In the genomic region with DNA sequence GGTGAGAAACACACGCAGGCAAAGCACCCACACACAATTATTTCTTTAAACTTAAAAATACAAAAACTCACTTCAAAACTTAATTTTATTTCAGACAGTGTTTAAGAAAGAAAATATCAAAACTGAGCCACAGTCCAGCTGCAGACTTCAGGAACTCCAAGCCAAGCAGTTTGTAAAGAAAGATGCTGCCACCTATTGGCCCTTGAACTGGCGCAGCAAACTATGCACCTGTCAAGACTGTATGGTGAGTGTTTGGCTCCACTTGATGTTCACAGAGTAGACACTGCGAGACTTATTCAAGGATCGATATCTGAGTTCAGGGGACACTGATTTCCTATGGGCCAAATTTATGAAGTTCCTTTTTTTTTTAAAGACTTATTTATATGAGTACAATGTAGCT, we compare ENCODE assay signal across 15 mouse cellular contexts. TPM values are rescaled to one million over a fixed set of nuclear protein-coding genes. Genes with fewer than 3 reads are reported as not detected.
DNase-seq lines count a peak whose midpoint lies in the region; ATAC-seq and TF ChIP-seq lines count a peak whose summit lies in the region.
"Had no signal": no experiment of that assay in that cellular context is flagged by ENCODE, and none has a peak within 500 bp of the region (broad histone marks: within the 10 kb centered on the region; RNA-seq: fewer than 3 reads in every experiment).

No protein-coding gene starts in this region.

- no peak for TF ChIP-seq POLR2A in heart, adult 2 months (IDR thresholded peaks at IDR 0.05; ENCODE audit: insufficient read depth, low read depth, low read length)

- H3K27ac ChIP-seq in heart, adult 2 months: no peak overlapping the region
- H3K27ac ChIP-seq in liver, postnatal 0 days (ENCODE audit: low read depth): no peak overlapping the region
- no peak overlapping the region for H3K27ac ChIP-seq in liver, embryonic 11.5 days (ENCODE audit: low read depth, low read length)
- H3K27ac ChIP-seq: embryonic facial prominence, embryonic 12.5 days; forebrain, embryonic 13.5 days; lung, embryonic 15.5 days had no signal

- no peak overlapping the region for H3K4me2 ChIP-seq in liver, postnatal 0 days (ENCODE audit: low read depth, low read length)
- no peak overlapping the region for H3K4me2 ChIP-seq in liver, embryonic 11.5 days
- H3K4me2 ChIP-seq: embryonic facial prominence, embryonic 12.5 days; forebrain, embryonic 13.5 days; lung, embryonic 15.5 days had no signal

- H3K9me3 ChIP-seq in liver, postnatal 0 days (ENCODE audit: low read length): no peaks in the 10 kb centered on the region
- H3K9me3 ChIP-seq in liver, embryonic 11.5 days (ENCODE audit: control insufficient read depth, low read length): no peaks in the 10 kb centered on the region
- H3K9me3 ChIP-seq: embryonic facial prominence, embryonic 12.5 days; forebrain, embryonic 13.5 days; lung, embryonic 15.5 days had no signal

- no peak overlapping the region for H3K4me3 ChIP-seq in heart, adult 2 months
- H3K4me3 ChIP-seq in liver, postnatal 0 days (ENCODE audit: low read depth, low read length): no peak overlapping the region
- H3K4me3 ChIP-seq in liver, embryonic 11.5 days (ENCODE audit: low read depth, low read length): no peak overlapping the region
- H3K4me3 ChIP-seq: embryonic facial prominence, embryonic 12.5 days; forebrain, embryonic 13.5 days; lung, embryonic 15.5 days had no signal

- no peaks in the 10 kb centered on the region for H3K27me3 ChIP-seq in heart, adult 2 months (ENCODE audit: control insufficient read depth, insufficient read depth, low read length)
- H3K27me3 ChIP-seq in liver, postnatal 0 days (ENCODE audit: insufficient read depth, low read length): no peaks in the 10 kb centered on the region
- no peaks in the 10 kb centered on the region for H3K27me3 ChIP-seq in liver, embryonic 11.5 days (replicated peaks; ENCODE audit: control insufficient read depth, insufficient read depth, low read length)
- H3K27me3 ChIP-seq: embryonic facial prominence, embryonic 12.5 days; forebrain, embryonic 13.5 days; lung, embryonic 15.5 days had no signal

- whole genome bisulfite sequencing in heart, adult 2 months: 94% methylated on average over 4 of the region's 4 CpGs
- WGBS in liver, postnatal 0 days (ENCODE audit: insufficient replicate concordance): 88% methylated on average over 4 of the region's 4 CpGs
- WGBS in liver, embryonic 11.5 days: 92% methylated on average over 4 of the region's 4 CpGs

- H3K4me1 ChIP-seq in heart, adult 2 months (ENCODE audit: control insufficient read depth, insufficient read depth, low read length): no peaks in the 10 kb centered on the region
- H3K4me1 ChIP-seq in liver, postnatal 0 days (ENCODE audit: insufficient read depth): no peaks in the 10 kb centered on the region
- H3K4me1 ChIP-seq in liver, embryonic 11.5 days (replicated peaks; ENCODE audit: control insufficient read depth, insufficient read depth, low read length): no peaks in the 10 kb centered on the region
- H3K4me1 ChIP-seq: embryonic facial prominence, embryonic 12.5 days; forebrain, embryonic 13.5 days; lung, embryonic 15.5 days had no signal

- no peak for TF ChIP-seq EP300 in heart, adult 2 months (IDR thresholded peaks at IDR 0.05; ENCODE audit: insufficient read depth, low read depth, low read length)
- no peak for TF ChIP-seq EP300 in liver, postnatal 0 days (IDR thresholded peaks at IDR 0.05; ENCODE audit: low read depth)

- DNase-seq in heart, adult 2 months: no peak
- no peak for DNase-seq in heart, postnatal 4 days
- no peak for DNase-seq in liver, postnatal 0 days
- no peak for DNase-seq in liver, embryonic 11.5 days (ENCODE audit: low spot score)
- peak; percentile 35 for DNase-seq in A20 (ENCODE audit: low read depth, low spot score)
- peak; percentile 48 for DNase-seq in induced T-regulatory cell, adult 2 months (ENCODE audit: low read depth)
- no peak for DNase-seq in urinary bladder, postnatal 36 days (ENCODE audit: low spot score in 2 of 2)
- DNase-seq in left cerebral cortex, postnatal 36 days (ENCODE audit: low spot score in 2 of 2): no peak
- DNase-seq: gastrocnemius, postnatal 36 days had no signal

- TF ChIP-seq CTCF in heart, adult 2 months (IDR thresholded peaks at IDR 0.05): peak; percentile 53
- peak; percentile 42 for TF ChIP-seq CTCF in liver, postnatal 0 days (IDR thresholded peaks at IDR 0.05; ENCODE audit: low read depth)

- H3K36me3 ChIP-seq in heart, adult 2 months (ENCODE audit: control insufficient read depth, insufficient read depth, low read length): no peaks in the 10 kb centered on the region; the same call in 1 of the 2 replicates
- H3K36me3 ChIP-seq in liver, postnatal 0 days (replicated peaks; ENCODE audit: insufficient read depth, low read length): peaks cover 74% of the 10 kb centered on the region
- H3K36me3 ChIP-seq in liver, embryonic 11.5 days (ENCODE audit: control insufficient read depth, insufficient read depth, low read length): peaks cover 49% of the 10 kb centered on the region

- intact Hi-C loops in heart, adult 2 months (cut with DNase I): no loop called here
- intact Hi-C loops in left cerebral cortex, postnatal 36 days (cut with DNase I): no loop called here

- H3K79me2 ChIP-seq in heart, adult 2 months (replicated peaks; ENCODE audit: control insufficient read depth, insufficient read depth, low read length): no peaks in the 10 kb centered on the region

- no peak overlapping the region for H3K9ac ChIP-seq in heart, adult 2 months (ENCODE audit: low read depth, low read length)
- H3K9ac ChIP-seq in liver, postnatal 0 days (replicated peaks): no peak overlapping the region
- H3K9ac ChIP-seq in liver, embryonic 11.5 days (ENCODE audit: low read depth, low read length): no peak overlapping the region
- H3K9ac ChIP-seq: embryonic facial prominence, embryonic 12.5 days; forebrain, embryonic 13.5 days; lung, embryonic 15.5 days had no signal

- ATAC-seq in liver, postnatal 0 days: no peak
- ATAC-seq in liver, embryonic 11.5 days (replicated peaks; ENCODE audit: low FRiP score): no peak
- ATAC-seq: forebrain, embryonic 13.5 days; intestine, embryonic 16.5 days had no signal

RNA-seq across cellular contexts. Expression of a gene that starts 10.5 kb away (rescaled TPM):
- 1 to 10 TPM; 3.8 to 4.2 TPM for total RNA-seq in heart, adult 2 months (2021)
- polyA plus RNA-seq in heart, adult 2 months (2012; rRNA removed): 2.9 and 4.9 TPM in 2 replicates
- total RNA-seq in heart, postnatal 4 days (2021): 1 to 10 TPM; 6.5 to 7.1 TPM
- 5.2 and 5.4 TPM in 2 replicates for polyA plus RNA-seq in liver, postnatal 0 days (2015; fragmentation: Nextera tagmentation; extraction: Ambion mirVana)
- polyA plus RNA-seq in liver, embryonic 11.5 days (2014; fragmentation: Nextera tagmentation; extraction: Ambion mirVana): 17.5 and 19.1 TPM in 2 replicates
- total RNA-seq in left cerebral cortex, postnatal 36 days (2021): 10 to 100 TPM; 17.4 to 20.6 TPM

RNA-seq across cellular contexts. Expression of a gene that starts 11.2 kb away (rescaled TPM):
- total RNA-seq in heart, adult 2 months (2021): 10 to 100 TPM; 22.8 to 24.6 TPM
- polyA plus RNA-seq in heart, adult 2 months (2012; rRNA removed): 12.3 and 22.8 TPM in 2 replicates
- 10 to 100 TPM; 37.3 to 39.1 TPM for total RNA-seq in heart, postnatal 4 days (2021)
- polyA plus RNA-seq in liver, postnatal 0 days (2015; fragmentation: Nextera tagmentation; extraction: Ambion mirVana): 11.5 and 12.5 TPM in 2 replicates
- polyA plus RNA-seq in liver, embryonic 11.5 days (2014; fragmentation: Nextera tagmentation; extraction: Ambion mirVana): 53.3 and 57.2 TPM in 2 replicates
- 10 to 100 TPM; 33.7 to 34.0 TPM for total RNA-seq in left cerebral cortex, postnatal 36 days (2021)

RNA-seq across cellular contexts. Expression of a gene that starts 11.4 kb away (rescaled TPM):
- total RNA-seq in heart, adult 2 months (2021): 10 to 100 TPM in 1 of 2 experiments, 1 to 10 TPM in 1; 9.8 to 10.4 TPM
- 5.9 and 7.0 TPM in 2 replicates for polyA plus RNA-seq in heart, adult 2 months (2012; rRNA removed)
- total RNA-seq in heart, postnatal 4 days (2021): 10 to 100 TPM; 13.0 to 13.5 TPM
- polyA plus RNA-seq in liver, postnatal 0 days (2015; fragmentation: Nextera tagmentation; extraction: Ambion mirVana): 10.8 and 13.0 TPM in 2 replicates
- 31.0 and 36.8 TPM in 2 replicates for polyA plus RNA-seq in liver, embryonic 11.5 days (2014; fragmentation: Nextera tagmentation; extraction: Ambion mirVana)
- 10 to 100 TPM; 12.7 to 14.5 TPM for total RNA-seq in left cerebral cortex, postnatal 36 days (2021)

RNA-seq across cellular contexts. Expression of a gene that starts 11.4 kb away (rescaled TPM):
- total RNA-seq in heart, adult 2 months (2021): not detected
- not detected in 2 replicates for polyA plus RNA-seq in heart, adult 2 months (2012; rRNA removed)
- total RNA-seq in heart, postnatal 4 days (2021): not detected
- not detected in 2 replicates for polyA plus RNA-seq in liver, postnatal 0 days (2015; fragmentation: Nextera tagmentation; extraction: Ambion mirVana)
- not detected in 2 replicates for polyA plus RNA-seq in liver, embryonic 11.5 days (2014; fragmentation: Nextera tagmentation; extraction: Ambion mirVana)
- total RNA-seq in left cerebral cortex, postnatal 36 days (2021): not detected
- total RNA-seq: gastrocnemius, postnatal 36 days; heart, postnatal 10 days; monocyte, adult 5-6 weeks had no signal
- polyA plus RNA-seq: embryonic facial prominence, embryonic 12.5 days; forebrain, embryonic 13.5 days; intestine, embryonic 16.5 days; lung, embryonic 15.5 days had no signal

RNA-seq across cellular contexts. Expression of a gene that starts 25.4 kb away (rescaled TPM):
- 1 to 10 TPM; 4.5 to 4.6 TPM for total RNA-seq in heart, adult 2 months (2021)
- polyA plus RNA-seq in heart, adult 2 months (2012; rRNA removed): 1.8 and 4.0 TPM in 2 replicates
- 1 to 10 TPM; 5.7 to 6.0 TPM for total RNA-seq in heart, postnatal 4 days (2021)
- 5.6 and 5.8 TPM in 2 replicates for polyA plus RNA-seq in liver, postnatal 0 days (2015; fragmentation: Nextera tagmentation; extraction: Ambion mirVana)
- polyA plus RNA-seq in liver, embryonic 11.5 days (2014; fragmentation: Nextera tagmentation; extraction: Ambion mirVana): 12.6 and 14.0 TPM in 2 replicates
- total RNA-seq in left cerebral cortex, postnatal 36 days (2021): 1 to 10 TPM; 5.4 TPM

Comparison
In these comparisons a context has a peak if more than half of its experiments do, and no peak if none do; other contexts are left out.
1. DNase-seq: peak in A20 (single experiment) and induced T-regulatory cell, adult 2 months (single experiment); none in heart, adult 2 months (0 of 2), heart, postnatal 4 days (single experiment), liver, postnatal 0 days (single experiment), liver, embryonic 11.5 days (single experiment), urinary bladder, postnatal 36 days (0 of 2) and left cerebral cortex, postnatal 36 days (0 of 2).